Mouse (Mus musculus) layer of hippocampus, adult 18-20 months (tissue): ENCODE measurements around the gene Phldb1. TPM values are rescaled to one million over a fixed set of nuclear protein-coding genes. Genes with fewer than 3 reads are reported as not detected.

Experiments
- DNase-seq, 2 experiments: peaks; one replicate each; pipeline ENCODE4 v3.0.0; 2022; ENCODE audit warnings: low spot score in 2 of 2
- total RNA-seq, 2 experiments: library from RNA; stranded (reverse); gene quantifications; 2 replicates each; pipeline ENCODE4 v1.2.3; 2021

Gene Phldb1
- total RNA-seq, 2 experiments from 2014 or later: 62.4 to 84.0 TPM

- DNase-seq: no peak
Measured at GRCm38 (mm10) chr9:44710213-44710612, 24.8 kb downstream of the Phldb1 start.

DNA sequence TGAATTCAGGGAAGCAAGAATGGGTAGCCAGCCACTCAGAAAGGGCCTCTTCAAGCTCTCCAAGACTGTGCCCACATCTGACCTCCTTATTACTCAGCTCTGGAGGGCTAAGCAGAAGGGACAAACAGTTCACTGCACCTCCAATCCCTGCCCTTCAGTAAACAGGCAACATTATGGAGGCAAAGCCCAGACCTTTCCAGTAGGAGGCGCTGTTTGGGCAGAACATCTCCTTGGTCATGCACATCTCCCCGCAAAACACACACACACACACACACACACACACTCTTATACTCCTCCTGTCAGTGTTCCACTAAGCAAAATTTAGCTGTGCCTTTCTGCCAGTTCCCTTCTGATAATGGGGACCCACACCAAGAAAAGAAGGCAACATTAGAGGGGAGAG, 25.4 kb downstream of the Phldb1 start:
- no peak for DNase-seq

GRCm38 (mm10) chr9:44708925-44709324, 26.1 kb downstream of the Phldb1 start:
- no peak for DNase-seq

- DNase-seq: no peak
Measured at GRCm38 (mm10) chr9:44708429-44708765, 26.6 kb downstream of the Phldb1 start.

DNA sequence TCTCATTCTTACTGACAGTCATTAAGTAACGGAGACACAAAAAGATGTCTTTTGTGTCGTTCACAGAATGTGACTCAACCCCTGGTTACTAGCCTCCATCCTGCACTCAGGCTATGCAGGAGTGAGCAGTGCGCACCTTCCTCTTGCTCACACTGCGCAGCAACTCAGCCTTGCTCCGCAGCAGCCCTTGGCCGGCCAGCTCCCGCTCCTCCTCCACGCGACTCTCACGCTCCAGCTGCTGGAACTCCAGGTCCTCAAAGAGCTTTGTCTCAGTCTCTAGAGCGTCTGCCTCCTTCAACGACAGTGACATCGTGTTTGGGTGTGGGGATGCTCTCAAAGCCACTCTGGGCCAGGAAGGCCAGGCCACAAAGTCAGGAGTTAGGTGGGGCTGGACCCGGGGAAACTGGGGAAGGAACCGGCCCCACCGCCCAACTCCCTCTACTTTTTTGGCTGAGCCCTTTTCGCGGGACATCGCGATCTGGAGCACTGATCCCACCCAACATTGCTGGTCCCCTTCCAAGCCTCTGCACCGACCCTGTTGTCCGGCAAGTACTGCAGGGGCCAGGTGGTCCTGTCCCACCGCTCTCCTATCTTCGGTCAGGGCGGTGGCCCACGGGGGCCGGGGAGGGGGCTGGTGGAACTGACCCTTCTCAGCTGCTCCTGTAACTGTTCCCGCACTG, 27.1 kb downstream of the Phldb1 start:
- DNase-seq: no peak

DNA sequence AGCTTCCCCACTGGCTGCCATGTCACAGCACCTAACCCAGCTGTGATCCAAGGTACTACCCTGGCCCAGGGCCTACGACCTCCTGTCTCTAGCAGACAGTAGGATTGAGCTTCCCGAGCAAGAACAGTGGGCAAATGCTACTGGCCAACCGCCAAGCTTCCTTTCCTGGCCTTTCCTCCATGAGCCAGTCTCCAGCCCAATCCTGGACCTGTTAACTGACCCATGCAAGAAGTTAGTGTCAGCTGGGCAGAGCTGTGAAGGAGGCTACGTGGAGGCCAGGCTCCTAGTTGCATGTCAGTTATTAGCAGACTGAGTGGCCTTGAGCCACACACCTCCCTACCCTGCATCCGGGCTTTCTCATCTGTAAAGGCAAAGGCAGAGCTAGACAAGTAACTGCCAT, 35.3 kb downstream of the Phldb1 start:
- no peak for DNase-seq

GRCm38 (mm10) chr9:44699196-44699595, 35.8 kb downstream of the Phldb1 start:
- no peak for DNase-seq

DNA sequence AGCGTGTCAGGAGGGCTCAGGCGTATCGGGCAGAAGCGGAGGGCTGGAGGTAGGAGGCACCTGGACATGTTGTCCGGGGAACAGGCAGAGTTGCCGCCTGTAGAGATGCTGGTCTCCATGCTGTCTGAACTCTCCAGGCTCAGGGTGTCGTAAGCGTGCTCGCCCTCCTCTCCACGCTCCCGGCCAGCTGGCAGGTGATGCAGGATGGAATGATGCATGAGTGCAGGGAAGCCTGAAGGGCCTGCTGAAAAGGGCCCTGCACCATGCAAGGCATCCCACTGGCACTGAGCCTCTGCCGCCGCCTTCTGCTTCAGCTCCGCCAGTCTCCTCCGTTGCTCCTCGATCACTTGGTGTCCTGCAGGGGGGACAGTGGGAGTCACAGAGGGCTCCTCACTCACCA, 37.1 kb downstream of the Phldb1 start:
- DNase-seq: no peak

GRCm38 (mm10) chr9:44693071-44693470, 41.9 kb downstream of the Phldb1 start:
- no peak for DNase-seq

DNA sequence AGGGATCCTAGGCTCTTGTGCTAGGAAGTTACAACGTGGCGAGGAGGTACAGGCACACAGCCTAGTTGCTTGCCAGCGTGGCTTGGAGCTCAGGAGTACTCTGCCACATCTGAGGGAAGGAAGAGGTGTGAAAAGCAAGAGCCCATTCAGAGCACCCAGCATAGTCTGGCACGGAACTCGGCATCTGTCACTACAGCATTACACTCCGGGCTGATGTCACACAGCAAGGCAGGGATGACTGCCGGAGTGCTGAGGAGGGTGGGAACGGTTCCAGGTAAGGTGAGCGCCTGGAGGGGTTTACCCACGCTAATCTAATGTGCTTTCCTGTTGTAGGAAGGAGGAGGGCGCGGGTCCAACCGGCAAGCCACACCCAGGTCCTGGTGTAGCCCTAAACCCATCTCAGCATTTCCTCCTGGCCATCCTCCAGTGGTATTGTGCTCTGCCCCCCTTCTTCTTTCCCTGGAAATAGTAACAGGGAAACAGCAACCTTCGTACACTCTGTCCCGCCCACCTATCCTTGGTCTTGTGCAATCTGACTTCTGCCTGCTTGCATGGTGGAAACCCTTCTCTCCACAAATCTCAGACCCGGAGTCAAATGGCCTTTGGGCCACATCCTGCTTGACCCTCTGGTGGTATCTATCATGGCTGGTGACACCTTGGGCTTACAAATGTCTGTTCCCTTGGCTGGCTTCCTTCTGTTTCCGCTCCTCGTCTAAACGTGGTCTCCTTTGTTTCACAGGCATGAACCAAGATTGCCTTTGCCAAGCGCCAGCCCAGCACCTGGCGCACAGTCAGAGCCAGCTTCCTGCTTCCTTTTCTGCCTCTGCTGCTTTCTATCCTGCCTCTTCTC, 43.1 kb downstream of the Phldb1 start:
- peak; percentile 67 to 69 for DNase-seq

- DNase-seq: no peak
Measured at GRCm38 (mm10) chr9:44690641-44691040, 44.4 kb downstream of the Phldb1 start.

- no peak for DNase-seq
Measured at GRCm38 (mm10) chr9:44688013-44688412, 47.0 kb downstream of the Phldb1 start.

- peak in 1 of 2 experiments; percentile 19 for DNase-seq
Measured at GRCm38 (mm10) chr9:44686638-44687037, 48.4 kb downstream of the Phldb1 start.

DNA sequence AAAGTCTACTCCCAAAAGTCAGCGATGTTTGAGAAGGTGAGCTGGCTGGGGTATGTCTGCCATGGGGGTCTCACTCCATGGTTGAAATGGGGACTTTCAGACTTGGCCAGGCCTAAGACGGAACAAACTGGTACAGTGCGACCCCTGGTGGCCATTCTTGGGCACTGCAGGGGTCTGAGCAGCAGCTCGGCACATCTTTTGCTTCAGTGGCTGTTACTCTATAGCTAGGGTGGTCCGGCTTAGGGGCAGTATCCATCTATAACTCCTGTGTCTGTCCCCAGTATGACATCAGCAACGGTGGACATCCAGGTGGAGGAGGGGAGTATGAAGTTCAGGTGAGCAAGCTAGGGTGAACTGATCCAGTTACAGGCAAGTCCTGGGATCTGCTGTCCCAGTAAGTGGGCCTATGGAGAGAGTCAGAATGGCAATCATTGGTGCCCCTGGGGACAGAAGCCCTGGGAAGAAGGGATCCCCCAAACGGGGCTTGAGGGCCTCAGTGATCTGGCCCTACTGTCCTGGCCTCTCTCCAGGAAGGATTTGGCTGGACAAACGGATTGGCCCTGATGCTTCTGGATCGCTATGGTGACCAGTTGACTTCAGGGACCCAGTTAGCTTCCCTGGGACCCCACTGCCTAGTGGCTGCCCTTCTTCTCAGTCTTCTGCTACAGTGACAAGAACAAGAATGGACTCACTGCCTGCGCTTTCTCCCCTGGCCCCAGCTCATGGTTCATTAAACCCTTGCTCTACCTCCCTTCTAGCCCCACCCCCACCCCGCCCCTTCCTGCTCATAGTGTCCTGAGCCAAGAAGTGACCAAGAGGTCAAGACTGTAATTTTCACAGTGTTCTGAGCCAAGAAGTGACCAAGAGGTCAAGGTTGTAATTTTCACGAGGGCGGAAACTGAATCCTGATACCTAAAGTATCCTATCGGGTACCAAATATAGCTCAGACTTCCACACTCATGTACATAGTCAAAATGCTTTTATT, 49.4 kb downstream of the Phldb1 start:
- peak; percentile 42 to 74 for DNase-seq

- no peak for DNase-seq
Measured at GRCm38 (mm10) chr9:44683046-44683445, 52.0 kb downstream of the Phldb1 start.

GRCm38 (mm10) chr9:44679565-44679964, 55.4 kb downstream of the Phldb1 start:
- DNase-seq: no peak

GRCm38 (mm10) chr9:44678288-44678871, 56.6 kb downstream of the Phldb1 start:
- no peak for DNase-seq

- no peak for DNase-seq
Measured at GRCm38 (mm10) chr9:44673005-44673404, 62.0 kb downstream of the Phldb1 start, which contains the start of gene Treh. Gene Treh (plus strand): TSS chr9:44673233.

DNA sequence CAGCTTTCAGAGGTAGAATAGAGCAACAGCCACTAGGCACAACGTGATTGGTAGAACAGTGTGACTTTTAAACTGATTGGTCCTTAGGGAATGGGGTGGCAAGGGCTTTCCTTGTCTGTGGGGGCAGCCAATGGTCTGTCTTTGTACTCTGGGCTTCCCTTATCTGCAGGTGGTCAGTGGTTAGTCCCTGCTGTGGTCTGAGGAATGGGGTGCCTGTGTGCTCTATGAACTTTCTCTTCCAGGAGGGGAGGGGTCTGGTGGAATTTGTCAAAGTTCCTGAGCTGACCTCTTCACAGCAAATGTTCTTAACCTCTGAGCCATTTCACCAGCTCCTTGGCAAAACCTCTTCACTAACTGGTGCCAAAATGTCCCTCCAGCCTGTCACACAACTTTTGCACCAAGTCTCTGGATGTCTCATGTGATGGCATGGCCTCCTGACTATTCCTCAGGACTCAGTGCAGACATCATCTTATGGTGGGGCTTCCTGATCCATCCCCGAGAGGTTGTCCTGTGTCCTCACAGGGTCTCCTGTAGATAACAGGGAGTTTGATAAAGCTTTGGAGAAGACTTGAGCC, 62.6 kb downstream of the Phldb1 start:
- DNase-seq: no peak

DNA sequence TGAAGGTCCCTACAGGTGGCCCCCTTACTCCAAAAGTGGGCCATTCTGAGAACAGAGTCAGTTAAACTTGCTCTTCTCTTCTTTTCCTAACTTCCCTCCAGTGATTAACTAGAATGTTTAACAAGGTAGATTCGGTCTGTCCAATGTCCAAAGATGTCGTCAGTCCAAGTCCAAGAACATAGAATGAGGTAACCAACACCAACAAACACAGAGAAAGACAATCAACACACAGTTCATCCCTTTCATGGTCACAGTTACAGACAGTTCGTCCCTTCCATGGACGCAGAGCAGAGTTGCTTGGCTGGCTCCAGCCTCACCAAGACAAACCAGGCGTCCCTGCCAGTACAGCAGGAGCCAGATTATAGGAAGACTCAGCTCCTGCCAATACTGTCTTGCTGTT, 63.6 kb downstream of the Phldb1 start:
- DNase-seq: no peak

- no peak for DNase-seq
Measured at GRCm38 (mm10) chr9:44663706-44664105, 71.3 kb downstream of the Phldb1 start.
